Mouse (Mus musculus): ENCODE results near the gene Zfand2b. TPM values are rescaled to one million over a fixed set of nuclear protein-coding genes. Genes with fewer than 3 reads are reported as not detected.

Zfand2b gene
- polyA plus RNA-seq, 1 experiment, result 43.4 TPM

DNA sequence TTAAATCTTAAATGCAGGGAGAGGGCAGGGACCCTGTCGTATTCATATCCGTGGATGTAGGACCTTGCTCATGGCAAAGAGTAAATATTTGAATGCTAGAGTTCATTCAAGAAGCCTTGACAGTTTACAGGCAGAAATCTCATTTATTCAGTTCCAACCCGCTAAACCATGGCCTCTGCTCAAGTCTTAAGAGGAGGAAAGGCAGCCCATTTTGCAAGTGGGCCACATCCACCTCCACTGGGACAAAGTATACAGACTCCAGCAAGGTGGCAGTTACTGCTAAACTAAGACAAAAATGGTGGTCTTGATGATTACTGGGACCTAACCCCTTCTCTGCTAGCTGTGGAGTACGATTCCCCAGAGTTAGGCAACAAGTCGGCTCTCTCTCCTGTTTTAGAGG is 43.0 kb upstream of the Zfand2b start:
- Histone ChIP-seq H3ac (ENCODE audit: control insufficient read depth, insufficient read length) (peak overlapping the region; percentile 21), H3K4me3 (peak overlapping the region; percentile 46), H3K36me3 (ENCODE audit: control insufficient read depth, insufficient read depth) (no peaks in the 10 kb centered on the region), H3K79me2 (ENCODE audit: control insufficient read depth, insufficient read depth) (no peaks in the 10 kb centered on the region), H3K4me2 (ENCODE audit: low read depth) (peak overlapping the region; percentile 84), H3K27me3 (ENCODE audit: control insufficient read depth, insufficient read depth, insufficient read length) (no peaks in the 10 kb centered on the region)
- TF ChIP-seq REST (IDR thresholded peaks at IDR 0.05; ENCODE audit: insufficient read depth, insufficient read length) (no peak), MYOD1 (IDR thresholded peaks at IDR 0.05; ENCODE audit: control insufficient read depth in 1 of 3, insufficient read length in 2 of 3, low read depth in 2 of 3) (no peak), MYOG (IDR thresholded peaks at IDR 0.05; ENCODE audit: control insufficient read depth in 1 of 3, insufficient read depth in 1 of 3, insufficient read length in 2 of 3, low read depth in 2 of 3) (no peak), POLR2A (IDR thresholded peaks at IDR 0.05; ENCODE audit: insufficient read length, low read depth) (no peak), MAX (IDR thresholded peaks at IDR 0.05; ENCODE audit: low read depth) (no peak), TCF3 (IDR thresholded peaks at IDR 0.05; ENCODE audit: insufficient read length, low read depth) (no peak), E2F4 (IDR thresholded peaks at IDR 0.05; ENCODE audit: insufficient read depth) (no peak), TCF12 (IDR thresholded peaks at IDR 0.05; ENCODE audit: insufficient read depth, poor library complexity, severe bottlenecking) (no peak), SRF (IDR thresholded peaks at IDR 0.05; ENCODE audit: control insufficient read depth, insufficient read length, low read depth) (no peak), POLR2AphosphoS2 (IDR thresholded peaks at IDR 0.05; ENCODE audit: insufficient read length, low read depth) (no peak), USF1 (IDR thresholded peaks at IDR 0.05; ENCODE audit: low read depth) (no peak), CEBPB (IDR thresholded peaks at IDR 0.05; ENCODE audit: insufficient read depth, poor library complexity, severe bottlenecking) (no peak)

DNA sequence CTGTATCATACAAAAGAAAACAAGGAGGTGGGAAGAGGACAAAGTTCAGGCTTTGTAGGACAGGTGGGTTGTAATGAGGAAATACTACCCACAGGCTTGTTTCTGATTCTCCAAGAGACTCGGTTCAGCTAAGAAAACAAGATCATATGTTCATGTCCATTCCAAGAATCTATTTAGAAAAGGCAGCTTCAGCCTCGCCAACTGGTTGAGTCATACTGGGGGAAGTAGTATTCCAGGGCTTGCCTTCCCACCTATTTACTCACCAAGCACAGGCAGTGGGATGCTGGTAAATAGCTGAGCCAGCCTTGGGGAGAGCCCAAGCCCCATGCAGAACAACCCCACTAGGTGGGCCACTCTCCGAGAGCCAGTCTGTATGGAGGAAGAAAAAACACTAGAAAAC is 39.8 kb upstream of the Zfand2b start:
- no peak for TF ChIP-seq CEBPB (IDR thresholded peaks at IDR 0.05; ENCODE audit: insufficient read depth, poor library complexity, severe bottlenecking)
- no peak for TF ChIP-seq MAX (IDR thresholded peaks at IDR 0.05; ENCODE audit: low read depth)
- no peak for TF ChIP-seq MYOG (IDR thresholded peaks at IDR 0.05; ENCODE audit: control insufficient read depth in 1 of 3, insufficient read depth in 1 of 3, insufficient read length in 2 of 3, low read depth in 2 of 3)
- TF ChIP-seq REST (IDR thresholded peaks at IDR 0.05; ENCODE audit: insufficient read depth, insufficient read length), result no peak
- TF ChIP-seq TCF3 (IDR thresholded peaks at IDR 0.05; ENCODE audit: insufficient read length, low read depth), result no peak
- TF ChIP-seq MYOD1 (IDR thresholded peaks at IDR 0.05; ENCODE audit: control insufficient read depth in 1 of 3, insufficient read length in 2 of 3, low read depth in 2 of 3), result no peak
- no peak for TF ChIP-seq SRF (IDR thresholded peaks at IDR 0.05; ENCODE audit: control insufficient read depth, insufficient read length, low read depth)
- H3K27me3 ChIP-seq (ENCODE audit: control insufficient read depth, insufficient read depth, insufficient read length), result no peaks in the 10 kb centered on the region
- no peaks in the 10 kb centered on the region for H3K79me2 ChIP-seq (ENCODE audit: control insufficient read depth, insufficient read depth)
- no peak overlapping the region for H3K4me3 ChIP-seq
- H3K36me3 ChIP-seq (ENCODE audit: control insufficient read depth, insufficient read depth), result no peaks in the 10 kb centered on the region
- H3ac ChIP-seq (ENCODE audit: control insufficient read depth, insufficient read length), result no peak overlapping the region
- H3K4me2 ChIP-seq (ENCODE audit: low read depth), result no peak overlapping the region

DNA sequence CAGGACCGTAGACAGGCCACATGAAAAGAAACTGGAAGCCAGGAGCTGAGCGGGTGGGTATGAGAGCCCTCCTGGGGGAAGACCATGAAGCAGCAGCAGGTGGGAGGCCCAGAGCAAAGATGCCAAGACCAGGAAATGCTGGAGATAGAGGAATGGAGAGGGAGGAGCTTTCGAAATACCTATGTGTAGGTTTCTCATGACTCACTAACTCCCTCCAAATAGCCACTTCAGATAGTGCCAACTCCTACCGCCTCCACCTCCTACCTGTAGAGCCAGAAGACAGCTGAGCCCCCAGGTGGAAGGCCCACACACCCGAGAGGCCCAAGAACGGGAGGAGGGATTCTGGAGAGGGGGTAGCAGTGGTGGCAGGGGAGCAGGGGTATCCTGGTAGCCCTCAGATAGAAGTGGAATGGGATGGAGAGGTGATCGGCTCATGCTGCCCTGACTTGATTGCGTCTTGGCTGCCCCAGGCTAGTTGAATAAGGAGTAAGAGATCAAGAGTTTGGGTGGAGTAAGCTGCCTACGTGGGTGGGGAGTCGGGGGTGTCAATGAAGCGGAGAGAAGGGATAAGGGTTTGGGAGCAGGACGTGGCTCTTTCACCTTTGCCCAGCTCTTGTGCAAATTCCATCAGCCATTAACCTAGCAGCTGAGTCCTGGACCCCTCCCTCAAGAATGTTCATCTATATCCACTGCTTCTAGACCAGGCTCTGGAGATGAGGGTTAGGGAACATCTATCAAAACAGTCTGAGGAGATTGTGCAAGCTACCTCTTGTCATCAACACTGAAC is 34.8 kb upstream of the Zfand2b start, which contains the start of gene Slc23a3:
Gene Slc23a3, minus strand, starts transcription at position 470 of the 787 bp plus-strand sequence.
- TF ChIP-seq CEBPB (IDR thresholded peaks at IDR 0.05; ENCODE audit: insufficient read depth, poor library complexity, severe bottlenecking) (no peak), REST (IDR thresholded peaks at IDR 0.05; ENCODE audit: insufficient read depth, insufficient read length) (no peak), E2F4 (IDR thresholded peaks at IDR 0.05; ENCODE audit: insufficient read depth) (no peak), MYOD1 (IDR thresholded peaks at IDR 0.05; ENCODE audit: control insufficient read depth in 1 of 3, insufficient read length in 2 of 3, low read depth in 2 of 3) (no peak), TCF12 (IDR thresholded peaks at IDR 0.05; ENCODE audit: insufficient read depth, poor library complexity, severe bottlenecking) (no peak), SRF (IDR thresholded peaks at IDR 0.05; ENCODE audit: control insufficient read depth, insufficient read length, low read depth) (no peak), MYOG (IDR thresholded peaks at IDR 0.05; ENCODE audit: control insufficient read depth in 1 of 3, insufficient read depth in 1 of 3, insufficient read length in 2 of 3, low read depth in 2 of 3) (no peak), POLR2AphosphoS2 (IDR thresholded peaks at IDR 0.05; ENCODE audit: insufficient read length, low read depth) (no peak), USF1 (IDR thresholded peaks at IDR 0.05; ENCODE audit: low read depth) (no peak)
- H3K36me3 ChIP-seq (ENCODE audit: control insufficient read depth, insufficient read depth), result peaks cover 11% of the 10 kb centered on the region
- no peak within 1 kb of the TSS for H3ac ChIP-seq (ENCODE audit: control insufficient read depth, insufficient read length)
- H3K79me2 ChIP-seq (ENCODE audit: control insufficient read depth, insufficient read depth), result no peaks in the 10 kb centered on the region
- no peaks in the 10 kb centered on the region for H3K27me3 ChIP-seq (ENCODE audit: control insufficient read depth, insufficient read depth, insufficient read length)
- no peak within 1 kb of the TSS for H3K4me2 ChIP-seq (ENCODE audit: low read depth)
- H3K4me3 ChIP-seq, result no peak within 1 kb of the TSS

DNA sequence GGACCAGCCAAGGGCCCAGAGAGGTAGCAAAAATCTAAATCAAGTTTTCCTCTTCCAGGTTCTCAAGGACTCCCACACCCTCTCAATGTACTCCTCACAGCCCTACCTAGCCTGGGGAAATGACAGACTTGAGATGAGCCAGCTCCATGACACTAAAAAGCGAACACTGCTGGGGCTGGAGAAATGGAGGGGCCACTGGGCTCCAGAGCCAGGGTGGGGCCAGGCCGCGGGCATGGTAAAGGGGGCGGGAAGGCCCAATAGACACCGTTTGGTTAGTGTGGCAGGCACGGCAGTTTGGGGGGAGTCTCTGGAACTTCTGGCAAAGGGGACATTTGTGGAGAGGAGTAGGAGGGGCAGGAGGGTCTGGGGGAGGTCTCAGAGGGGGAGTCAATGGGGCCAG is 32.2 kb upstream of the Zfand2b start:
- Histone ChIP-seq H3K27me3 (ENCODE audit: control insufficient read depth, insufficient read depth, insufficient read length) (no peaks in the 10 kb centered on the region), H3K36me3 (ENCODE audit: control insufficient read depth, insufficient read depth) (peaks cover 22% of the 10 kb centered on the region), H3K79me2 (ENCODE audit: control insufficient read depth, insufficient read depth) (no peaks in the 10 kb centered on the region), H3ac (ENCODE audit: control insufficient read depth, insufficient read length) (no peak overlapping the region), H3K4me2 (ENCODE audit: low read depth) (no peak overlapping the region), H3K4me3 (no peak overlapping the region)
- TF ChIP-seq E2F4 (IDR thresholded peaks at IDR 0.05; ENCODE audit: insufficient read depth) (no peak), POLR2A (IDR thresholded peaks at IDR 0.05; ENCODE audit: insufficient read length, low read depth) (no peak), TCF3 (IDR thresholded peaks at IDR 0.05; ENCODE audit: insufficient read length, low read depth) (no peak), SRF (IDR thresholded peaks at IDR 0.05; ENCODE audit: control insufficient read depth, insufficient read length, low read depth) (no peak), REST (IDR thresholded peaks at IDR 0.05; ENCODE audit: insufficient read depth, insufficient read length) (no peak), CEBPB (IDR thresholded peaks at IDR 0.05; ENCODE audit: insufficient read depth, poor library complexity, severe bottlenecking) (no peak), MAX (IDR thresholded peaks at IDR 0.05; ENCODE audit: low read depth) (no peak), TCF12 (IDR thresholded peaks at IDR 0.05; ENCODE audit: insufficient read depth, poor library complexity, severe bottlenecking) (no peak), MYOG (IDR thresholded peaks at IDR 0.05; ENCODE audit: control insufficient read depth in 1 of 3, insufficient read depth in 1 of 3, insufficient read length in 2 of 3, low read depth in 2 of 3) (no peak), POLR2AphosphoS2 (IDR thresholded peaks at IDR 0.05; ENCODE audit: insufficient read length, low read depth) (no peak), USF1 (IDR thresholded peaks at IDR 0.05; ENCODE audit: low read depth) (no peak), MYOD1 (IDR thresholded peaks at IDR 0.05; ENCODE audit: control insufficient read depth in 1 of 3, insufficient read length in 2 of 3, low read depth in 2 of 3) (no peak)

All from myocyte (in vitro differentiated cells).